Mouse (Mus musculus) lung, embryonic 14.5 days (tissue): ENCODE measurements around the gene Ttc16. TPM values are rescaled to one million over a fixed set of nuclear protein-coding genes. Genes with fewer than 3 reads are reported as not detected.

ENCODE experiments used
- ATAC-seq: fragments of 200-750 bp; cut with Nextera tagmentation; 2 replicates; pipeline ENCODE4 v1.8.0; 2017; ENCODE audit warnings: mild to moderate bottlenecking, moderate TSS enrichment, moderate library complexity; ENCODE audit not compliant: insufficient read depth
- DNase-seq: peaks from one replicate; pipeline ENCODE4 v3.0.0-alpha.2; 2015
- H3K27ac ChIP-seq: fragments of 300-500 bp; sonication (generic); 2 replicates; pipeline ENCODE4 v1.5.1; 2014; ENCODE audit warnings: low read depth, mild to moderate bottlenecking, moderate library complexity
- H3K27me3 ChIP-seq: fragments of 300-500 bp; sonication (generic); 2 replicates; pipeline ENCODE4 v1.6.1; 2014; ENCODE audit warnings: low read length, control low read depth; ENCODE audit not compliant: insufficient read depth
- H3K36me3 ChIP-seq: fragments of 300-500 bp; sonication (generic); 2 replicates; pipeline ENCODE4 v1.6.1; 2014; ENCODE audit warnings: control low read depth; ENCODE audit not compliant: insufficient read depth
- H3K4me1 ChIP-seq: fragments of 300-500 bp; sonication (generic); 2 replicates; pipeline ENCODE4 v1.6.1; 2014; ENCODE audit warnings: antibody characterized with exemption, control low read depth; ENCODE audit not compliant: insufficient read depth
- H3K4me2 ChIP-seq: fragments of 300-500 bp; sonication (generic); 2 replicates; pipeline ENCODE4 v1.6.1; 2014; ENCODE audit warnings: mild to moderate bottlenecking
- H3K4me3 ChIP-seq: fragments of 300-500 bp; sonication (generic); 2 replicates; pipeline ENCODE4 v1.5.1; 2014; ENCODE audit warnings: low read depth, low read length
- H3K9ac ChIP-seq: fragments of 300-500 bp; sonication (generic); 2 replicates; pipeline ENCODE4 v1.6.1; 2014
- H3K9me3 ChIP-seq: fragments of 300-500 bp; sonication (generic); 2 replicates; pipeline ENCODE4 v1.6.1; 2016; ENCODE audit warnings: low read depth, low read length, control low read depth
- CTCF ChIP-seq: IDR thresholded peaks from 2 replicates; pipeline ENCODE4 v1.5.1; 2016; ENCODE audit warnings: antibody characterized with exemption, low read depth
- WGBS: fragments of 180-500 bp; shearing (Covaris S2); extraction: QIAGEN DNeasy Blood & Tissue Kit; methylation state at CpG from one replicate; pipeline ENCODE4 v1.1.7; 2014; 5-methylcytosine and 5-hydroxymethylcytosine counted together
- polyA plus RNA-seq: library from polyadenylated mRNA; unstranded; fragments of >200 nt; fragmentation: Nextera tagmentation; extraction: Ambion mirVana; gene quantifications from 2 replicates; pipeline ENCODE4 v1.2.1, GENCODE M21; 2014

Ttc16 gene
- polyA plus RNA-seq, 1 experiment from 2014 or later: 0.33 TPM

GRCm38 (mm10) chr2:32736306-32736829 is 39.1 kb downstream of the Ttc16 start:
- TF ChIP-seq CTCF: no peak
- Histone ChIP-seq H3K9me3 (no peaks in the 10 kb centered on the region), H3K27me3 (peaks cover 7% of the 10 kb centered on the region), H3K36me3 (peaks cover 4% of the 10 kb centered on the region; the same call in 1 of the 2 replicates), H3K27ac (no peak overlapping the region), H3K4me1 (0 out of 2 replicates have a peak, but pooled peaks cover under 1% of the 10 kb centered on the region), H3K4me3 (no peak overlapping the region), H3K4me2 (no peak overlapping the region), H3K9ac (no peak overlapping the region)
- WGBS: 35% methylated on average over 3 of the region's 3 CpGs
- ATAC-seq: no peak
- no peak for DNase-seq

GRCm38 (mm10) chr2:32734933-32735332 is 40.5 kb downstream of the Ttc16 start:
- Histone ChIP-seq H3K4me2 (peak overlapping the region; percentile 32; the same call in 1 of the 2 replicates), H3K27ac (peak overlapping the region; percentile 67; the same call in 1 of the 2 replicates), H3K4me3 (no peak overlapping the region), H3K4me1 (peaks cover 9% of the 10 kb centered on the region; the same call in 1 of the 2 replicates), H3K27me3 (no peaks in the 10 kb centered on the region), H3K9me3 (no peaks in the 10 kb centered on the region), H3K36me3 (peaks cover 4% of the 10 kb centered on the region; the same call in 1 of the 2 replicates), H3K9ac (no peak overlapping the region)
- DNase-seq (peak; percentile 68), ATAC-seq (peak; percentile 43; the same call in 1 of the 2 replicates)
- WGBS: 43% methylated on average over 4 of the region's 4 CpGs
- no peak for TF ChIP-seq CTCF

- TF ChIP-seq CTCF: no peak
- Histone ChIP-seq H3K27me3 (no peaks in the 10 kb centered on the region), H3K4me2 (no peak overlapping the region), H3K9ac (no peak overlapping the region), H3K36me3 (peaks cover 4% of the 10 kb centered on the region; the same call in 1 of the 2 replicates), H3K4me1 (peaks cover 9% of the 10 kb centered on the region; the same call in 1 of the 2 replicates), H3K9me3 (no peaks in the 10 kb centered on the region), H3K27ac (peak overlapping the region; percentile 67; the same call in 1 of the 2 replicates), H3K4me3 (no peak overlapping the region)
- DNase-seq: no peak
- ATAC-seq: no peak
- 35% methylated on average over 4 of the region's 4 CpGs for WGBS
Observed at GRCm38 (mm10) chr2:32734480-32734879, 41.0 kb downstream of the Ttc16 start.

GRCm38 (mm10) chr2:32732695-32733094 is 42.7 kb downstream of the Ttc16 start:
- DNase-seq: no peak

GRCm38 (mm10) chr2:32731911-32732310 is 43.5 kb downstream of the Ttc16 start:
- no peaks in the 10 kb centered on the region for H3K9me3 ChIP-seq
- H3K27ac ChIP-seq: peak overlapping the region; percentile 83
- peak overlapping the region; percentile 66; the same call in 1 of the 2 replicates for H3K4me2 ChIP-seq
- H3K36me3 ChIP-seq: no peaks in the 10 kb centered on the region; the same call in 1 of the 2 replicates
- H3K4me3 ChIP-seq: no peak overlapping the region
- TF ChIP-seq CTCF: no peak
- DNase-seq (no peak), ATAC-seq (no peak)
- WGBS: 57% methylated on average over 4 of the region's 4 CpGs
- no peaks in the 10 kb centered on the region for H3K27me3 ChIP-seq
- H3K9ac ChIP-seq: peak overlapping the region; percentile 22; the same call in 1 of the 2 replicates
- peaks cover 9% of the 10 kb centered on the region; the same call in 1 of the 2 replicates for H3K4me1 ChIP-seq

More at GRCm38 (mm10) chr2:32732695-32733094, 42.7 kb downstream of the Ttc16 start:
- no peak overlapping the region for H3K4me2 ChIP-seq
- peaks cover 9% of the 10 kb centered on the region; the same call in 1 of the 2 replicates for H3K4me1 ChIP-seq
- H3K9ac ChIP-seq: no peak overlapping the region
- no peak for TF ChIP-seq CTCF
- ATAC-seq: no peak
- no peaks in the 10 kb centered on the region for H3K9me3 ChIP-seq
- WGBS: 72% methylated on average over 6 of the region's 6 CpGs
- no peak overlapping the region for H3K27ac ChIP-seq
- H3K27me3 ChIP-seq: no peaks in the 10 kb centered on the region
- no peak overlapping the region for H3K4me3 ChIP-seq
- H3K36me3 ChIP-seq: peaks cover 3% of the 10 kb centered on the region; the same call in 1 of the 2 replicates

- Histone ChIP-seq H3K4me3 (peak overlapping the region; percentile 41; the same call in 1 of the 2 replicates), H3K4me1 (peaks cover 9% of the 10 kb centered on the region; the same call in 1 of the 2 replicates), H3K27me3 (no peaks in the 10 kb centered on the region), H3K9ac (peak overlapping the region; percentile 14; the same call in 1 of the 2 replicates), H3K27ac (peak overlapping the region; percentile 83), H3K9me3 (no peaks in the 10 kb centered on the region), H3K4me2 (peak overlapping the region; percentile 66), H3K36me3 (no peaks in the 10 kb centered on the region; the same call in 1 of the 2 replicates)
- WGBS: 17% methylated on average over 11 of the region's 11 CpGs
- DNase-seq: peak; percentile 82
- ATAC-seq: peak; percentile 10; the same call in 1 of the 2 replicates
- TF ChIP-seq CTCF: no peak
Observed at GRCm38 (mm10) chr2:32730854-32731253, 44.6 kb downstream of the Ttc16 start.

GRCm38 (mm10) chr2:32729547-32729946 is 45.9 kb downstream of the Ttc16 start:
- no peak for TF ChIP-seq CTCF
- WGBS: 65% methylated on average over 4 of the region's 4 CpGs
- peak overlapping the region; percentile 66 for H3K4me2 ChIP-seq
- no peak for DNase-seq
- peaks cover 9% of the 10 kb centered on the region; the same call in 1 of the 2 replicates for H3K4me1 ChIP-seq
- ATAC-seq: no peak
- peak overlapping the region; percentile 41 for H3K4me3 ChIP-seq
- H3K9ac ChIP-seq: no peak overlapping the region
- H3K36me3 ChIP-seq: peaks cover 4% of the 10 kb centered on the region; the same call in 1 of the 2 replicates
- peak overlapping the region; percentile 44 for H3K27ac ChIP-seq
- no peaks in the 10 kb centered on the region for H3K27me3 ChIP-seq
- H3K9me3 ChIP-seq: no peaks in the 10 kb centered on the region
